Mouse (Mus musculus): ENCODE results near the gene Arap1. TPM values are rescaled to one million over a fixed set of nuclear protein-coding genes. Genes with fewer than 3 reads are reported as not detected.

The Arap1 gene
- polyA plus RNA-seq, 1 experiment from 2014 or later = 65.8 TPM

- Histone ChIP-seq H3K4me1 (replicated peaks; ENCODE audit: insufficient read depth, low read length) (no peaks in the 10 kb centered on the region; the same call in 1 of the 2 replicates), H3K9me3 (replicated peaks; ENCODE audit: low read length) (no peaks in the 10 kb centered on the region), H3K4me2 (ENCODE audit: low read length) (no peak overlapping the region), H3K9ac (ENCODE audit: low read depth, low read length) (no peak overlapping the region), H3K27ac (no peak overlapping the region), H3K4me3 (replicated peaks; ENCODE audit: low read depth, low read length) (no peak overlapping the region), H3K36me3 (ENCODE audit: insufficient read depth, low read length) (0 out of 2 replicates have a peak, but pooled peaks cover 3% of the 10 kb centered on the region), H3K27me3 (ENCODE audit: insufficient read depth, low read length) (no peaks in the 10 kb centered on the region)
- WGBS = 63% methylated on average over 4 of the region's 4 CpGs
- DNase-seq (ENCODE audit: low spot score) (no peak), ATAC-seq (replicated peaks; ENCODE audit: low FRiP score, low read depth) (no peak)
- no peak for TF ChIP-seq CTCF (IDR thresholded peaks at IDR 0.05; ENCODE audit: low read depth)
These were observed 18.3 kb upstream of the Arap1 start for GRCm38 (mm10) chr7:101329606-101330005.

- 67% methylated on average over 10 of the region's 10 CpGs for WGBS
- H3K4me2 ChIP-seq (ENCODE audit: low read length) = no peak overlapping the region
- no peaks in the 10 kb centered on the region; the same call in 1 of the 2 replicates for H3K4me1 ChIP-seq (replicated peaks; ENCODE audit: insufficient read depth, low read length)
- no peaks in the 10 kb centered on the region for H3K27me3 ChIP-seq (ENCODE audit: insufficient read depth, low read length)
- no peaks in the 10 kb centered on the region for H3K9me3 ChIP-seq (replicated peaks; ENCODE audit: low read length)
- no peak overlapping the region for H3K4me3 ChIP-seq (replicated peaks; ENCODE audit: low read depth, low read length)
- H3K27ac ChIP-seq = no peak overlapping the region
- H3K9ac ChIP-seq (ENCODE audit: low read depth, low read length) = no peak overlapping the region
- ATAC-seq (replicated peaks; ENCODE audit: low FRiP score, low read depth) (no peak), DNase-seq (ENCODE audit: low spot score) (no peak)
- TF ChIP-seq CTCF (IDR thresholded peaks at IDR 0.05; ENCODE audit: low read depth) = no peak
- H3K36me3 ChIP-seq (ENCODE audit: insufficient read depth, low read length) = 0 out of 2 replicates have a peak, but pooled peaks cover 3% of the 10 kb centered on the region
These were observed 17.6 kb upstream of the Arap1 start for GRCm38 (mm10) chr7:101330074-101330840.

GRCm38 (mm10) chr7:101330841-101331173 lies 17.1 kb upstream of the Arap1 start:
- no peak for TF ChIP-seq CTCF (IDR thresholded peaks at IDR 0.05; ENCODE audit: low read depth)
- ATAC-seq (replicated peaks; ENCODE audit: low FRiP score, low read depth) = no peak
- Histone ChIP-seq H3K27me3 (ENCODE audit: insufficient read depth, low read length) (no peaks in the 10 kb centered on the region), H3K9me3 (replicated peaks; ENCODE audit: low read length) (no peaks in the 10 kb centered on the region), H3K4me2 (ENCODE audit: low read length) (no peak overlapping the region), H3K9ac (ENCODE audit: low read depth, low read length) (no peak overlapping the region), H3K4me3 (replicated peaks; ENCODE audit: low read depth, low read length) (no peak overlapping the region), H3K4me1 (replicated peaks; ENCODE audit: insufficient read depth, low read length) (no peaks in the 10 kb centered on the region; the same call in 1 of the 2 replicates), H3K36me3 (ENCODE audit: insufficient read depth, low read length) (0 out of 2 replicates have a peak, but pooled peaks cover 3% of the 10 kb centered on the region), H3K27ac (no peak overlapping the region)
- no peak for DNase-seq (ENCODE audit: low spot score)
- 60% methylated on average over 4 of the region's 4 CpGs for WGBS

DNA sequence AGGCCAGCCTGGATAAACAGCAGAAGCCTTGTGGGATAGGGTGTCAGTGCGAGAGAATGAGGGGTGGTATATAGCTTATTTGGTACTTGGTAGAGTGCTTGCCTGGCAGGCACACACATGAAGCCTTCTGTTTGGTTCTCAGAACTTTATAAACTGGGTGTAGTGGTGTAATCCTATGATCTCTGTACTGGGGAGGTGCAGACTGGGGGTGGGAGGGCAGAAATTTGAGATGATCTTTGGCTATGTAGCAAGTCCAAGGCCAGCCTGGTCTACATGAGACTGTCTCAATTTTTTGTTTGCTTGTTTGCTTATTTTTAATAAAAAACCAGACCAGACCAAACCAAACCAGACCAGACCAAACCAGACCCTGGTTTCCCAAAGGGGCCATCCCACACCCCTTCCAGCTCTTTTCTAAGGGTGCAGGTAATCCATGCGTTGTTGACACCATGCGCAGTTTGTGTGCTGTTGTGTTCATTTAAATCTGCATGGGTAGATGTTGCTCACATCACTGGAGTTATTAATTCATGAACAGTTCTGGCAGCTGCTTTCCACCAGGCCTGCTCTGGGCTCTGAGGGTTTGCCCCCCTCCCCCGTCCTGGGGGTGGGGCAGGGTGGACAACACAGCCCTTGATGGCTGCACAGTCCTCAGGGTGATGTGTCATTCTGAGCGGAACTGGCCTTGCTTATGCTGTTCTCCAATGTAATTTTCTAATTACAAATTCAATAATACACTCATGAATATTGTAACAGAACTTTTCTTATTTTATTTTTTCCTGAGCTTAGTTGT lies 15.6 kb upstream of the Arap1 start:
- Histone ChIP-seq H3K9me3 (replicated peaks; ENCODE audit: low read length) (no peaks in the 10 kb centered on the region), H3K36me3 (ENCODE audit: insufficient read depth, low read length) (0 out of 2 replicates have a peak, but pooled peaks cover 3% of the 10 kb centered on the region), H3K27ac (no peak overlapping the region), H3K9ac (ENCODE audit: low read depth, low read length) (no peak overlapping the region), H3K4me3 (replicated peaks; ENCODE audit: low read depth, low read length) (no peak overlapping the region), H3K4me1 (replicated peaks; ENCODE audit: insufficient read depth, low read length) (no peaks in the 10 kb centered on the region; the same call in 1 of the 2 replicates), H3K27me3 (ENCODE audit: insufficient read depth, low read length) (no peaks in the 10 kb centered on the region), H3K4me2 (ENCODE audit: low read length) (no peak overlapping the region)
- DNase-seq (ENCODE audit: low spot score) = no peak
- ATAC-seq (replicated peaks; ENCODE audit: low FRiP score, low read depth) = no peak
- TF ChIP-seq CTCF (IDR thresholded peaks at IDR 0.05; ENCODE audit: low read depth) = no peak
- WGBS = 88% methylated on average over 5 of the region's 5 CpGs

DNA sequence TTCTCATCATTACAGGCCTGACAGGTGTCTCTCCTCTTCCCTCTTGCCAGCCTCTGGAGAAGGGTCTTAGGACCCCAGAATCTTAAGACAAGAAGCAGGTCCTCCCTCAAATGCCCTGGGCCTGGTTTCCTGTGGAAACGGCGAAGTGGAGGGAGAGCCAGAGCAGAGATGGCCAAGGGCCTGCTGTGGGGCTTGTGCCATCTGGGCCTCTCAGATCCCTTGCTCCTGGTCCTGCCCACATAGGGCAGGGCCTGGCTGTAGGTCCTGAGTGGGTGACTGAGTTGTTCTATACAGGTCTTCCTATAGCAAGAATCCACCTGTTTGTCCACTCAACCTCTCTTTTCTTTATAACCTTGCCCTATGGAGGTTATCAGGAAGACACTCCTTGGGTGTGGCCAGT lies 12.6 kb upstream of the Arap1 start:
- Histone ChIP-seq H3K4me2 (ENCODE audit: low read length) (no peak overlapping the region), H3K36me3 (ENCODE audit: insufficient read depth, low read length) (0 out of 2 replicates have a peak, but pooled peaks cover 3% of the 10 kb centered on the region), H3K9me3 (replicated peaks; ENCODE audit: low read length) (no peaks in the 10 kb centered on the region), H3K9ac (ENCODE audit: low read depth, low read length) (no peak overlapping the region), H3K4me3 (replicated peaks; ENCODE audit: low read depth, low read length) (no peak overlapping the region), H3K4me1 (replicated peaks; ENCODE audit: insufficient read depth, low read length) (no peaks in the 10 kb centered on the region), H3K27me3 (ENCODE audit: insufficient read depth, low read length) (no peaks in the 10 kb centered on the region), H3K27ac (no peak overlapping the region)
- DNase-seq (ENCODE audit: low spot score) (no peak), ATAC-seq (replicated peaks; ENCODE audit: low FRiP score, low read depth) (no peak)
- 74% methylated on average over 2 of the region's 2 CpGs for WGBS
- no peak for TF ChIP-seq CTCF (IDR thresholded peaks at IDR 0.05; ENCODE audit: low read depth)

DNA sequence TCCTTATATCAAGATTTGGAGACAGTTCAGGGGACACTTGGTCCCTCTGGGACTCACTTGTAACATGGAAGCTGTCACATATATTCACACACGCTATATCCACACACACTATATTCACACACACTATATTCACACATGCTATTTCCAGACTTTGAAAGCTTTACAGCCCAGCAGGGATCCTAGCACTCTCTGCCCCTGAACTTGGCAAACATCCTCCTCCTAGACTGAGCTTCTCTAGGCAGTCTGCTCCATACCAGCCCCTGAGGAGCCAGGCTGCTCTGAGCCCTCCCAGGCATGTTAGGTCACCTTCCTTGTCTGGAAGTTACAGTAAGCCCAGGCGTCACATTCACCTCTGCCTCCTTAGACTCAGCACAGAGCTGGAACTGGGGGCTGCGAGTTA lies 11.2 kb upstream of the Arap1 start:
- no peak for TF ChIP-seq CTCF (IDR thresholded peaks at IDR 0.05; ENCODE audit: low read depth)
- WGBS = 61% methylated on average over 3 of the region's 3 CpGs
- H3K4me3 ChIP-seq (replicated peaks; ENCODE audit: low read depth, low read length) = no peak overlapping the region
- ATAC-seq (replicated peaks; ENCODE audit: low FRiP score, low read depth) = no peak
- no peak overlapping the region for H3K4me2 ChIP-seq (ENCODE audit: low read length)
- no peaks in the 10 kb centered on the region for H3K9me3 ChIP-seq (replicated peaks; ENCODE audit: low read length)
- H3K27ac ChIP-seq = no peak overlapping the region
- no peaks in the 10 kb centered on the region for H3K27me3 ChIP-seq (ENCODE audit: insufficient read depth, low read length)
- H3K4me1 ChIP-seq (replicated peaks; ENCODE audit: insufficient read depth, low read length) = no peaks in the 10 kb centered on the region
- no peaks in the 10 kb centered on the region for H3K36me3 ChIP-seq (ENCODE audit: insufficient read depth, low read length)
- H3K9ac ChIP-seq (ENCODE audit: low read depth, low read length) = no peak overlapping the region
- DNase-seq (ENCODE audit: low spot score) = no peak

Data from kidney, postnatal 0 days (tissue).